Mouse (Mus musculus) heart, embryonic 11.5 days (tissue): ENCODE results near the gene Ikzf5. TPM values are rescaled to one million over a fixed set of nuclear protein-coding genes. Genes with fewer than 3 reads are reported as not detected.
"Not testable (repeated sequence)": the region's sequence is repeated elsewhere in the genome, so short reads cannot be mapped to it uniquely, and the experiment has no call there.

Experiments
- ATAC-seq: fragments of 200-750 bp; cut with Nextera tagmentation; replicated peaks from 2 replicates; pipeline ENCODE4 v1.8.0; 2017; ENCODE audit warnings: moderate library complexity; ENCODE audit not compliant: insufficient number of reproducible peaks, low FRiP score, low TSS enrichment
- H3K27ac ChIP-seq: fragments of 300-500 bp; sonication (generic); 2 replicates; pipeline ENCODE4 v1.5.1; 2014; ENCODE audit warnings: mild to moderate bottlenecking, low read depth, low read length
- H3K27me3 ChIP-seq: fragments of 300-500 bp; sonication (generic); 2 replicates; pipeline ENCODE4 v1.6.1; 2014; ENCODE audit warnings: mild to moderate bottlenecking, low read length, mixed read lengths; ENCODE audit not compliant: control insufficient read depth, insufficient read depth
- H3K36me3 ChIP-seq: fragments of 300-500 bp; sonication (generic); 2 replicates; pipeline ENCODE4 v1.6.1; 2014; ENCODE audit warnings: mild to moderate bottlenecking, low read length, moderate library complexity, mixed read lengths; ENCODE audit not compliant: control insufficient read depth, insufficient read depth
- H3K4me1 ChIP-seq: fragments of 300-500 bp; sonication (generic); 2 replicates; pipeline ENCODE4 v1.6.1; 2014; ENCODE audit warnings: low read length; ENCODE audit not compliant: control insufficient read depth, insufficient read depth
- H3K4me2 ChIP-seq: fragments of 300-500 bp; sonication (generic); 2 replicates; pipeline ENCODE4 v1.6.1; 2014; ENCODE audit warnings: mild to moderate bottlenecking, moderate library complexity
- H3K4me3 ChIP-seq: fragments of 300-500 bp; sonication (generic); 2 replicates; pipeline ENCODE4 v1.5.1; 2014; ENCODE audit warnings: low read depth, low read length
- H3K9ac ChIP-seq: fragments of 300-500 bp; sonication (generic); 2 replicates; pipeline ENCODE4 v1.6.1; 2014; ENCODE audit warnings: mild to moderate bottlenecking, low read depth, low read length, moderate library complexity
- H3K9me3 ChIP-seq: fragments of 300-500 bp; sonication (generic); replicated peaks from 2 replicates; pipeline ENCODE4 v1.6.1; 2016; ENCODE audit warnings: low read length; ENCODE audit not compliant: control insufficient read depth
- WGBS: fragments of 180-500 bp; shearing (Covaris S2); extraction: QIAGEN DNeasy Blood & Tissue Kit; methylation state at CpG from one replicate; pipeline ENCODE4 v1.1.7; 2014; ENCODE audit not compliant: insufficient replicate concordance; 5-methylcytosine and 5-hydroxymethylcytosine counted together
- polyA plus RNA-seq: library from polyadenylated mRNA; unstranded; fragments of >200 nt; fragmentation: Nextera tagmentation; extraction: Ambion mirVana; gene quantifications from 2 replicates; pipeline ENCODE4 v1.2.1, GENCODE M21; 2014

Gene Ikzf5
- polyA plus RNA-seq, 1 experiment from 2014 or later, result 15.1 TPM

DNA sequence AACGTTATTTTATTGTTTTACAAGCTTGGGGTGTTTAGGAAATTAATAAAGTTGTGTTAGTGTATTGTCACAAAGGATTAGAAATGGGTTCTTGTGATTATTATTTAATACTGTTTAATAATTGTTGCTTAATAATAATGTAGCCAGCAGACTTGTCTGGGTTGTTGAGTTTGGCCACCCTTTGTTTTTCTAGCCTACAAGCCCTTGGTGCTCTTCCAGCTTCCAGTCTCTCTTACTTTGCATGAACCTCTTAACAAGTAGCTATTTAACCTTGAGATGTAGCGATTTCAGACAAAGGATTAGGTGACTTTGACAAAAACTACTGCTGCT is 1.6 kb upstream of the Ikzf5 start:
- Histone ChIP-seq H3K36me3 (no peaks in the 10 kb centered on the region), H3K9ac (no peak overlapping the region), H3K27ac (no peak overlapping the region), H3K4me3 (no peak overlapping the region), H3K4me2 (no peak overlapping the region; the same call in 1 of the 2 replicates), H3K27me3 (no peaks in the 10 kb centered on the region), H3K4me1 (peaks cover 10% of the 10 kb centered on the region), H3K9me3 (no peaks in the 10 kb centered on the region)
- WGBS, result 55% methylated on average over 2 of the region's 2 CpGs
- ATAC-seq, result no peak

DNA sequence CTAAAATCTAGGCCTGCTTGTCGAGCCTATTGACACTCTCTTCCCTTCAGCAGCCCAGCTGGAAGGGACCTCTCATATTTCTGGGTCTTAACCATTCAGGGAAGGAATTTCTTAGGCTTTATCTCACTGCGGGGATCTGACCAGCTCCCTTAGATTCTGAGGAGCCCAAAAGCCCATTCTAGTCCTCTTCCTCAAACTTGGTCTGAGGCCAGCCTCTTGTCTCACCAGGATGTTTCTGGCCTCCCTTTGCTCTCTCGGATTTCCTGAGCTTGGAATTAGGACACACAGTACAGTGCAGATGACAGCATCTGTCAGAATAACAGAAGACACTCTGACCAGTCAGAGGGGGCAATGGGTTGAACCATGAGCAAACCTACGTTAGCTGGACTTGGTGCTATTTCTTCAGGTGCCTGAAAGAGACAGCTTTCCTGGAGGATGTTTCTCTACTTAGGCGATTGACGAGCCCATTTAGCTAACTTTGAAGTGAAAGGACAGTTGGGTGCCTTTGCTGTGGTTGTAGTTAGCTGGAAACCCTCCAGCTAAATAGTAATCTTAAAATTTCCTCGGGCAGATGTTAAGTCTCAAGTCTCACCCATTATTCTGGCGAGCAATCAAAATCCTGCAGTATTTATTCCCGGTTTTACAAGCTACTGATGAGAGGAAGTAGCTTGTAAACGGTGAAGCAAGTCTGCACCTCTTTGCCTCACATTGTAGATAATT is 1.1 kb upstream of the Ikzf5 start:
- H3K27me3 ChIP-seq, result no peaks in the 10 kb centered on the region
- no peak overlapping the region for H3K27ac ChIP-seq
- peak overlapping the region; percentile 98; the same call in 1 of the 2 replicates for H3K9ac ChIP-seq
- no peak for ATAC-seq
- H3K4me2 ChIP-seq, result peak overlapping the region; percentile 77
- 48% methylated on average over 10 of the region's 10 CpGs for WGBS
- H3K4me1 ChIP-seq, result peaks cover 10% of the 10 kb centered on the region
- H3K36me3 ChIP-seq, result no peaks in the 10 kb centered on the region
- no peaks in the 10 kb centered on the region for H3K9me3 ChIP-seq
- peak overlapping the region; percentile 99 for H3K4me3 ChIP-seq

DNA sequence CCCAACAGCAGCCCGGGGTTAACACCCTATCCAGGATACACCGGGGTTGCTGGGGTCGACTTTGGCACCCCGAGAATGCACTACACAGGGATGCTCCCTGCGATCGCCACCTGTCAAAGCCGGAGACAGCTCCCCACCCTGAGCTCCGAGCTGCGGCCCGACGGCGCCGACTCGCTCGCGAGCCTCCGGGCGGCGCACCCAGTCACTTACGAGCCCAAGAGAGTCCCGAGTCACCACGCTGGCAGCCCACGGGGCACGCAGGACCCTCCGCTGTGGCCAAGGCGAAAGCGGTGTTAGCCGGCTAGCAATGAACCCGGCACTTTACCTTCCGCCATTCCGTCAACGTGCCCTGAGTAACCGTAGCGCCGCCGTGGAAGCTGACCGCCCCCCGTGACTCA is 334 bp downstream of the Ikzf5 start:
- WGBS, result under 1% methylated on average over 38 of the region's 38 CpGs
- peak; percentile 56 for ATAC-seq
- Histone ChIP-seq H3K4me2 (peak overlapping the region; percentile 77), H3K9me3 (no peaks in the 10 kb centered on the region), H3K36me3 (no peaks in the 10 kb centered on the region), H3K4me3 (peak overlapping the region; percentile 99), H3K4me1 (peaks cover 10% of the 10 kb centered on the region), H3K27me3 (no peaks in the 10 kb centered on the region), H3K9ac (peak overlapping the region; percentile 98), H3K27ac (peak overlapping the region; percentile 54)

DNA sequence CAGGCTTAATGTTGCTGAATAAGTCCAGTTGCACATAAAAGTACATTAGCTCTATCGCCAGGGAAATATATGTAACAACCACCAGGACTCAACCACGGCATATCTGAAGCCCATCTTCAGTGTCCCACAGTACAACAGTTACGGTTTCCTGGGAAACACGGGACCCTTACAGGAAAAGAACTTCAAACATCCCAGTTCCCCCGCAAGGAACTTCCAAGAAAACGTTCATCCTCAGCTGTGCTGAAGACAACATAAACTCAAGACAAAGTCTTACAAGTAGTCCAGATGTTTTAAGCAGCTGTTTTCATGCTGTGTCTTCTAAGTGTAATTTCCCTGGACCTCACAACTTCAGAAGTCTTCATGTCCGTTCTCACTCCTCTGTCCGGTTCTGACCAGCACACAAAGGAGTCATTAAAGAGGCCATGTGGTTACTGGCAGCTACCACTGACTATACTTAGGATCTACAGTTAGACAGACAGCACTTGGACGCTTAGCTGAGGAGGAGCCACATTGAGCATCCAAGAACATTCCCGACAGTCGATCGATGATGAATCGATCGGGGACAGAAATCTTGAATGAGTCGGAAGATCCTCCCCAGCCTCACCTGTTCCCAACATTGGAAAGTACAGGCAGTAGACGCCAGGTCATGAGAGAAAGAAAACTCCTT is 867 bp downstream of the Ikzf5 start:
- Histone ChIP-seq H3K27me3 (no peaks in the 10 kb centered on the region), H3K27ac (peak overlapping the region; percentile 54), H3K4me2 (peak overlapping the region; percentile 77), H3K9me3 (no peaks in the 10 kb centered on the region), H3K9ac (peak overlapping the region; percentile 98), H3K4me3 (peak overlapping the region; percentile 99), H3K4me1 (peaks cover 10% of the 10 kb centered on the region), H3K36me3 (no peaks in the 10 kb centered on the region)
- 10% methylated on average over 16 of the region's 16 CpGs for WGBS
- no peak for ATAC-seq

DNA sequence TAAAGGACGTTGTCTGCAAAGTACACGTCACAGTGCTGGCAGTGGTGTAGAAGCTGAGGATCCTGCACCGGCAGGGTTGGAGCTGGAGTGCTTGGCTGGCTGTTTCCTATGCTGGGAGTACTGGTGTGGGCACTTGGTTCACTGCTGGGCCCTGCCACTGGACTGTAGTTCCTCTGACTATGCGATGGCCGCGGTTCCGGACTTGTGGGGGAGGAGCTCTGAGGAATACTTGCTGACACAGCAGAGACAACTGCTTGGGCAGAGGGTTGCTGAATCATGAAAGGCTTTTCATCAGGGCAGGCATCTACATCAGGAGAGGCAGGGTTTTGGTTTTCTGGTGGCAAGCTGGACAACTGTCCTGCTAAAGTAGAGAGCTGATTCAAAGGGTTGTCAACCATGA is 18.6 kb downstream of the Ikzf5 start:
- not testable (repeated sequence) for H3K9me3 ChIP-seq, ATAC-seq, H3K4me2 ChIP-seq, H3K9ac ChIP-seq, H3K27me3 ChIP-seq, H3K27ac ChIP-seq, H3K4me1 ChIP-seq, H3K4me3 ChIP-seq, H3K36me3 ChIP-seq
- 82% methylated on average over 6 of the region's 7 CpGs for WGBS

DNA sequence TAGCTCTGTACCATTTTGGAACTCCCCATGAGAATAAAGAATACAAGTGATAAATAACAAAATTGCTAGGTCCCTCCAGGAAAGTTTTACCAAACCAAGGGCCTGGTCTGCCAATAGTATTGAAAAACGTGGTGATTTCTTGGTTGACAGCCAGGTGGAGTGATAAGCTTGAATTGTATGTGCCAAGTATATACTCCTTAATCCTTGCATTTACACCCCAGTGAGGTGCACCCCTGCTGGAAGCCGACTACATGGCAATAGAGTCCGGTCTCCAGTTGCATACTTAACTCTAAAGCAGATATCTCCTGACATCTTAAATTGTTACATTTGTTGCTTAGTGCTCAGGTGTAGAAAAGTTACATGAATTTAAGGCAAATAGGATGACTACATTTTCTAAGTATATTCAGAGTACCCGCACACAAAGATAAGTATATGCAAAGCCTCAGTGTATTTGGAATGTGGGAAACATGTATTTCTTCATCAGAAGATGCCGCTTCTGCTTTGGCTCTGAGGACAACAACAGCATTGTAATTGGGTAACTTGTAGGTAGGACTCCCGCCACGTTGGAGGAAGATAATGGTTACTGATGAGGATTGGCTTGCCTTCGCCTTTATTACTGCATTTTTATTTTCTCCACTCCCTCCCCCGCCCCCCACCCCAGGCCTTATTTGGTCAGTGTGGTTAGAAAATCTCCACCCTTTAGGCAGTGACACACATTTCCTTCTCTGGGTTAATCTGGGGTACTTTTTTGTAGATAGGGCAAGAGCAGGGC is 38.3 kb downstream of the Ikzf5 start:
- Histone ChIP-seq H3K27ac (peak overlapping the region; percentile 98), H3K9ac (peak overlapping the region; percentile 96), H3K4me1 (peaks cover 5% of the 10 kb centered on the region), H3K9me3 (no peaks in the 10 kb centered on the region), H3K4me2 (peak overlapping the region; percentile 82), H3K27me3 (no peaks in the 10 kb centered on the region), H3K4me3 (peak overlapping the region; percentile 82), H3K36me3 (no peaks in the 10 kb centered on the region)
- ATAC-seq, result no peak
- 65% methylated on average over 9 of the region's 9 CpGs for WGBS

DNA sequence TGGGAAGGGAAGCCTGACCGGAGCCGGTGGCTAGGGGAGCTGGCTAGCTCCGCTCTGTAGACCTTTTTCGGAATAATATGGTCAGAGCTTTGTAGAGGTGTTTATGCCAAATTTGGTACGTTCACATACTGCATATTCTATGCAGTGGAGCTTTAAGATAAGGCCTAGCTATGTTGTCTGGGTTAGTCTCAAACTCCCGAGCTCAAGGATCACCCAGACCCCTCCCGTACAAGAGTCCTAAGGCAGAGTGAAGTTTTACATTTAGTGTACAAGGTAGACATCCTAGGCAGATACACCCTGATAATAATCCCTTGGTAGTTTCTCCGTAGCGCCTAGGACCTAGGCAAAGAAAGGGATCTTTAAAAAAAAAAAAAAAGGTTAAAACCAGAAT is 38.9 kb downstream of the Ikzf5 start:
- WGBS, result 8% methylated on average over 9 of the region's 9 CpGs
- H3K4me3 ChIP-seq, result peak overlapping the region; percentile 82
- H3K27ac ChIP-seq, result peak overlapping the region; percentile 98
- peak overlapping the region; percentile 96 for H3K9ac ChIP-seq
- H3K27me3 ChIP-seq, result no peaks in the 10 kb centered on the region
- no peaks in the 10 kb centered on the region for H3K36me3 ChIP-seq
- ATAC-seq, result peak; percentile 67
- H3K9me3 ChIP-seq, result no peaks in the 10 kb centered on the region
- H3K4me2 ChIP-seq, result peak overlapping the region; percentile 82
- peaks cover 5% of the 10 kb centered on the region for H3K4me1 ChIP-seq

DNA sequence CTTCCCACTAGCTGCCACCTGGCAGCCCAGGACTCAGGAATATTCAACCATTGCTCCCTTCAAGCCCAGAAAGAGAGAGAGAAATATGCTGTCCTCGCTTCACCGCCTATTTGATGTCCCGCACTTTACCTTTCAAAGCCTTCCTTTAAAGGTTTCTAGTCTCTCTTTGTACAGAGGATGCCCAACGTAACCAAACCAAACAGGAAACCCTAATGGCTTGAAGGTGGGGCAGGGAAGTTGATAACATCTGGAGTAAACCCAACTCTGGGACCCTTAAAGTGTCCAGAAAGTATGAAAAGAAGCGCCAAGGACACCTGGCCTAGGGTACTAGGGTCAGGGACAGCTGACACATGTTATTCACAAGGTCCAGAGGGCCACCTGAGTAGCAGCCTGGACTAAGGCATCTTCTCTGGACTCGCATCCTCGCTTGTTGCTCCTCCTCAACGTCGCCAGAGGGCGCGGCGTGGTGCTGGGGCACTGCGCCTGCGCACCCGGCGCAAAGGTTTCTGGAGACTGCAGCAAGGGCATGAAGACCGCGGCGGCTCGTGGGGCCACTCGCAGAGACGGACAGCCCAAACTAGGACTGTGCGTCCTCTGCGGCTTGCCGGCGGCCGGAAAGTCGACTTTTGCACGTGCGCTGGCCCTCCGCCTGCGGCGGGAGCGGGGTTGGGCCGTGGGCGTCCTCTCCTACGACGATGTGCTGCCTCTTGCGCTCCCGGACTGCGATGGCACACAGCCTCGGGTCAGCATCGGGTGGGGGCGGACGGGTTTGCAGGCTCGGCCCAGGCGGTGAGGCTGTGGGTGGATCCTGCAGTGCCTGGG is 39.5 kb downstream of the Ikzf5 start, which contains the start of gene Pstk:
Gene Pstk, plus strand, starts transcription at position 494 of the 822 bp plus-strand sequence.
- Histone ChIP-seq H3K27ac (peak within 1 kb of the TSS; percentile 98), H3K36me3 (no peaks in the 10 kb centered on the region), H3K4me3 (peak within 1 kb of the TSS; percentile 82), H3K9ac (peak within 1 kb of the TSS; percentile 96), H3K27me3 (no peaks in the 10 kb centered on the region), H3K4me2 (peak within 1 kb of the TSS; percentile 82), H3K9me3 (no peaks in the 10 kb centered on the region), H3K4me1 (peaks cover 5% of the 10 kb centered on the region)
- peak; percentile 92 for ATAC-seq
- 4% methylated on average over 45 of the region's 47 CpGs for WGBS
